Mouse (Mus musculus) forebrain, postnatal 0 days (tissue): ENCODE measurements around the gene Rb1. TPM values are rescaled to one million over a fixed set of nuclear protein-coding genes. Genes with fewer than 3 reads are reported as not detected.

ENCODE experiments used
- ATAC-seq: fragments of 200-750 bp; cut with Nextera tagmentation; 2 replicates; pipeline ENCODE4 v1.8.0; 2017; ENCODE audit warnings: mild to moderate bottlenecking, moderate library complexity
- DNase-seq: peaks from one replicate; pipeline ENCODE4 v3.0.0-alpha.2; 2015
- H3K27ac ChIP-seq: fragments of 300-500 bp; sonication (generic); 2 replicates; pipeline ENCODE4 v1.5.1; 2014; ENCODE audit warnings: low read depth, mild to moderate bottlenecking, antibody characterized with exemption, low read length, moderate library complexity, mixed read lengths
- H3K27me3 ChIP-seq: fragments of 300-500 bp; sonication (generic); 2 replicates; pipeline ENCODE4 v1.6.1; 2014; ENCODE audit warnings: mild to moderate bottlenecking, low read length, mixed read lengths; ENCODE audit not compliant: insufficient read depth
- H3K36me3 ChIP-seq: fragments of 300-500 bp; sonication (generic); 2 replicates; pipeline ENCODE4 v1.6.1; 2014; ENCODE audit warnings: mild to moderate bottlenecking, moderate library complexity; ENCODE audit not compliant: insufficient read depth
- H3K4me1 ChIP-seq: fragments of 300-500 bp; sonication (generic); 2 replicates; pipeline ENCODE4 v1.6.1; 2014; ENCODE audit warnings: antibody characterized with exemption; ENCODE audit not compliant: insufficient read depth
- H3K4me2 ChIP-seq: fragments of 300-500 bp; sonication (generic); 2 replicates; pipeline ENCODE4 v1.6.1; 2014; ENCODE audit warnings: low read depth, mild to moderate bottlenecking, moderate library complexity
- H3K4me3 ChIP-seq: fragments of 300-500 bp; sonication (generic); 2 replicates; pipeline ENCODE4 v1.5.1; 2014; ENCODE audit warnings: low read depth, low read length, mixed read lengths
- H3K9ac ChIP-seq: fragments of 300-500 bp; sonication (generic); 2 replicates; pipeline ENCODE4 v1.6.1; 2014; ENCODE audit warnings: mild to moderate bottlenecking
- H3K9me3 ChIP-seq: fragments of 300-500 bp; sonication (generic); 2 replicates; pipeline ENCODE4 v1.6.1; 2016; ENCODE audit warnings: low read length
- CTCF ChIP-seq: sonication (generic); IDR thresholded peaks from 2 replicates; pipeline ENCODE4 v1.5.1; 2016; ENCODE audit warnings: antibody characterized with exemption, control low read depth, low read depth
- WGBS: fragments of 180-500 bp; shearing (Covaris S2); extraction: QIAGEN DNeasy Blood & Tissue Kit; methylation state at CpG from one replicate; pipeline ENCODE4 v1.1.7; 2014; 5-methylcytosine and 5-hydroxymethylcytosine counted together
- polyA plus RNA-seq: library from polyadenylated mRNA; unstranded; fragments of >200 nt; fragmentation: Nextera tagmentation; extraction: Ambion mirVana; gene quantifications from 2 replicates; pipeline ENCODE4 v1.2.1, GENCODE M21; 2015
- total RNA-seq: library from RNA; depleted of rRNA; stranded (reverse); fragments of >200 nt; gene quantifications from 2 replicates; pipeline ENCODE4 v1.2.3, GENCODE M21; 2014

Gene Rb1
- total and polyA plus RNA-seq, 2 experiments from 2014 or later, result 20.6 to 37.9 TPM

DNA sequence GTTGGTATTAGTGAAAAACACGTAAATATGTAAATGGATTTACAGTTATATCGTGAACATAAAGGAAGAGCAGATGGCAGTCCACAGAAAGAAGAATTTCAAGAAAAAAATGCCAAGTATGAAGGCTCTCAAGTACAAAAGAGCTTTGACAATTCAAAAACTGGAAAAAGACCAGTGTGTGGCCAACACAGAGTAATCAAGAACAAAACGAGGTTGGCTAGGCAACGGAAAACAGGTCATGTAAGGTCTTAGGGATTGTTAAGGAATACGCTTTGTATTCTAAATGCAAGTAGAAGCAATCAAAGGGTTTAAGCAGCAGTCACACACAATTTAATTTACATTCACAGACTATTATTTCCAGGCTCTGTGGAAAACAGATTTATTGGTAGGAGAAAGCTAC, 53.8 kb downstream of the Rb1 start:
- 15% methylated on average over 5 of the region's 5 CpGs for WGBS
- Histone ChIP-seq H3K27ac (no peak overlapping the region), H3K27me3 (no peaks in the 10 kb centered on the region), H3K36me3 (no peaks in the 10 kb centered on the region), H3K4me2 (no peak overlapping the region), H3K9me3 (no peaks in the 10 kb centered on the region), H3K4me1 (no peaks in the 10 kb centered on the region), H3K9ac (no peak overlapping the region), H3K4me3 (no peak overlapping the region)
- DNase-seq, result peak; percentile 7
- no peak for TF ChIP-seq CTCF
- peak; percentile 20; the same call in 1 of the 2 replicates for ATAC-seq

DNA sequence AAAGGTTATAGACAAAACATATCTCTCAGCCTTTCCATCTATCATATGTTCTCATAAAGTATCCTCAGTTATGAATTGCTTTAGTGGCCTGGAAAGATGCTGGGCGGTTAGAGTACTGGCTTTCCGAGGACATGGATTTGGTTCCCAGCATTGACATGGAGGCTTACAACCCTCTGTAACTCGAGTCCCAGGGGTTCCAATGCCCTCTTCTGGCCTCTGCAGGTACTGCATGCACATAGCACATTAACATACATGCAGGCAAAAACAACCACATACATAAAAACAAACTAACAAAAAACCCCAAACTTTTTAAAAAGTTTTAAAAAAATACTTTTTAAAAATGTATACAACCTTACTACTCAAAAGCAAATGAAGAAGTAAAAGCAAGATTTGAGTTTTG, 59.5 kb downstream of the Rb1 start:
- peaks cover 4% of the 10 kb centered on the region; the same call in 1 of the 2 replicates for H3K36me3 ChIP-seq
- H3K4me3 ChIP-seq, result no peak overlapping the region
- H3K4me2 ChIP-seq, result no peak overlapping the region
- ATAC-seq (no peak), DNase-seq (no peak)
- H3K9ac ChIP-seq, result no peak overlapping the region
- no peak; the same call in 1 of the 2 replicates for TF ChIP-seq CTCF
- no peaks in the 10 kb centered on the region for H3K9me3 ChIP-seq
- 87% methylated on average over 3 of the region's 3 CpGs for WGBS
- H3K27me3 ChIP-seq, result no peaks in the 10 kb centered on the region
- no peaks in the 10 kb centered on the region for H3K4me1 ChIP-seq
- no peak overlapping the region for H3K27ac ChIP-seq

DNA sequence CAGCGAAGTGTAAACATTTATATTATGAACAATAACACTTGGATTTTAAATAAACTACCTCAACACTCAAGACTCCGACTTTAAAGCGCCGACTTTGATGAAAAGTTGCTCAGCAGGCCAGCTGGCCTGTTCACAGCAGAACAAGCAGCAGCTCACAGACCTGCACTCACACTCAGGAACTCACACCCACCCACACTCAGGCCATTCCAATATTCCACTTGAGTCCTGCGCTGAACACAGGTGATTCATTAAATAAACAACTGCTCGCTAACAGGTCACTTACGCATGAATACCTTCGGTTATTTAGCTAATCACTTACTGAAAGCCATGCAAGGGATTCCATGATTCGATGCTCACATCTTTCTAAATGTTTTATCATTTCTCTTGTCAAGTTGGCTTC, 63.4 kb downstream of the Rb1 start:
- Histone ChIP-seq H3K9me3 (no peaks in the 10 kb centered on the region), H3K27me3 (no peaks in the 10 kb centered on the region), H3K4me2 (no peak overlapping the region), H3K4me1 (no peaks in the 10 kb centered on the region), H3K27ac (no peak overlapping the region), H3K9ac (no peak overlapping the region), H3K4me3 (no peak overlapping the region), H3K36me3 (peaks cover 4% of the 10 kb centered on the region; the same call in 1 of the 2 replicates)
- no peak for ATAC-seq
- 94% methylated on average over 9 of the region's 9 CpGs for WGBS
- no peak for TF ChIP-seq CTCF
- DNase-seq, result no peak

DNA sequence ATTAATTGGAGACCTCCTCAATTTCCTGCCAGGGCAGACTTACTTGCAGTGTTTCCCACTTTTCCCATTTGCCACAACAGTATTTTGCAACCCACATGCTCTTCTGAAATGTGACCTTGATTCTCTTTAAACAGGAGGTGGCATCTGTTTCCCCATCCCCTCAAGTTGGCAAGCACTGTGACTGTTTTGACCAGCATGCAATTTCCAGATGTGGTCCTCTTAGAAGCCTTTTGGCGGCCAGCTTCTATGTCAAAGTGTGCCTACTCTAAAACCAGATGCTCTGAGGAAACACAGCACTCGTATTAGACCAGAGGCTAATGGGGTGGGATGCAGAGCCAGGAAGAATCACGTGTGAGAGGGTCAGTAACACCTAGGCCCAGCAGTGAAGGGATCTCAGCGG, 67.4 kb downstream of the Rb1 start:
- ATAC-seq (no peak), DNase-seq (no peak)
- WGBS, result 71% methylated on average over 4 of the region's 4 CpGs
- Histone ChIP-seq H3K27ac (no peak overlapping the region), H3K9me3 (no peaks in the 10 kb centered on the region), H3K36me3 (peaks cover 4% of the 10 kb centered on the region; the same call in 1 of the 2 replicates), H3K4me3 (no peak overlapping the region), H3K9ac (no peak overlapping the region), H3K4me2 (no peak overlapping the region), H3K27me3 (no peaks in the 10 kb centered on the region), H3K4me1 (no peaks in the 10 kb centered on the region)
- TF ChIP-seq CTCF, result no peak

DNA sequence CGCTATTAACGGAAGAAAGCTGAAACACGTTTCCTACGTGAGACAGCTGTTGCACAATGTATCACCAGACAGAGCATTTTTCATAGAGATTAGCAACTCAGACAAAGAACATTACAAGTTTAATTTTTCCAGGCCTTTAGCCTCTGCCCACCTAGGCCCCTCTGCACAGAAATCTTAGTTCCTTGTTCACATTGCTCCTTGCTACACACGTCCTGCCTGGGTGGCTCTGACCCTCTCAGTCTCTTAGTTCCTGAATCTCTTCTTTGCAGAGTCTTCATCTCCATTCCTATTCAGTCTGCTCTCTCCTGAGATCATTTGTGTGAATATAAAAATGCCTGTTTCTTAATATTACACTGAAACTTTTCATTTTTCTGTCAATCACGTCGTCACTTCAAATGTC, 68.3 kb downstream of the Rb1 start:
- peaks cover 4% of the 10 kb centered on the region; the same call in 1 of the 2 replicates for H3K36me3 ChIP-seq
- WGBS, result 73% methylated on average over 7 of the region's 7 CpGs

DNA sequence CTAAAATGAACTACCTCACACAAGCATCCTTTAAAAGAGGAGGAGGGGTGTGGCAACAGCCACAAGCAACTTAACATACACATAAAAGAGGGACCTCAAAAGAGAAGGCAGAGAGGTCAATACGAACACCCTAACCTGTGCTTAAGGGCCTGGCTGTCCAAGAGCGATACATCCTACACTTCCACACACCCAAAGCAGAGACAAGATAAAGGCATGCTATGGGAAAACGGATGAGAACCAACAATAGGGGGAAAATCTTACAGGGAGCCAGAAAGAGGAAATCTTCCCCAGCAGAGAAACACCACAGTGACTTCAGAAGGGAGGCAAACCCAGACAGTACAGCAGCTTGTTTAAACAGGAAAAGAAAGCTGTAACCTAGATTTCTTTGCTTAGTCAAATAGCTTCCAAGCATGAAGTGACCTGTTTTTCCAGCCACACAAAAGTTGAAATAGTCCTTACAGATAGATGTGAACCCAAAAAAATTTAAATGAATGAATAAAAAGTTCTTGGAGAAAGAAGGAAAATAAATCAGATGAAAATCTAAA, 70.1 kb downstream of the Rb1 start:
- Histone ChIP-seq H3K36me3 (no peaks in the 10 kb centered on the region), H3K27ac (no peak overlapping the region), H3K9ac (no peak overlapping the region), H3K9me3 (no peaks in the 10 kb centered on the region), H3K27me3 (no peaks in the 10 kb centered on the region), H3K4me2 (no peak overlapping the region), H3K4me3 (no peak overlapping the region), H3K4me1 (no peaks in the 10 kb centered on the region)
- no peak for DNase-seq
- no peak for ATAC-seq
- 69% methylated on average over 3 of the region's 3 CpGs for WGBS
- TF ChIP-seq CTCF, result no peak

More for the DNA sequence above, 68.3 kb downstream of the Rb1 start:
- no peak for ATAC-seq
- Histone ChIP-seq H3K4me1 (no peaks in the 10 kb centered on the region), H3K4me2 (no peak overlapping the region), H3K9me3 (no peaks in the 10 kb centered on the region), H3K27me3 (no peaks in the 10 kb centered on the region), H3K4me3 (no peak overlapping the region), H3K9ac (no peak overlapping the region), H3K27ac (no peak overlapping the region)
- TF ChIP-seq CTCF, result no peak
- DNase-seq, result no peak

DNA sequence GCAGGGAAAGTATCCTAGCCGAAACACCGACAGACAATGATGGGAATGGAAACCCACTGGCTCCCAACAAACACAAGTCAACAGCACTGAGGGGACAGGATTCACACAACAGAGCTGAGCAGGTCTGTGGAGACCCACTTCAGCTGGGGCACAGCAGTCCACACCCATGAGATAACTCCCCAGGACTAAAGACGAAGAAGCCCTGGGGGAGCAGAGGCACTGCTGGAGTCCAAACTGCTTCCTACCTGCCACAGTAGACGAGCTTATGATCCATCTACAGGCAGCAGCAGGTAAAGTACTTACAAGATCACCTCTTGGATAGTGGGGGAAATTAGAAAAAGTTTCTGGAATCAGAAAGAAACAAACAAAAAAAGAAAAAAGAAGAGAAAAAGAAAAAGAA, 71.2 kb downstream of the Rb1 start:
- Histone ChIP-seq H3K27me3 (no peaks in the 10 kb centered on the region), H3K27ac (no peak overlapping the region), H3K4me1 (no peaks in the 10 kb centered on the region), H3K36me3 (no peaks in the 10 kb centered on the region), H3K9ac (no peak overlapping the region), H3K4me3 (no peak overlapping the region), H3K9me3 (no peaks in the 10 kb centered on the region), H3K4me2 (no peak overlapping the region)
- no peak for DNase-seq
- 68% methylated on average over 4 of the region's 4 CpGs for WGBS
- TF ChIP-seq CTCF, result no peak
- ATAC-seq, result no peak
